Mouse (Mus musculus): ENCODE results near the gene Ctsz.

DNA sequence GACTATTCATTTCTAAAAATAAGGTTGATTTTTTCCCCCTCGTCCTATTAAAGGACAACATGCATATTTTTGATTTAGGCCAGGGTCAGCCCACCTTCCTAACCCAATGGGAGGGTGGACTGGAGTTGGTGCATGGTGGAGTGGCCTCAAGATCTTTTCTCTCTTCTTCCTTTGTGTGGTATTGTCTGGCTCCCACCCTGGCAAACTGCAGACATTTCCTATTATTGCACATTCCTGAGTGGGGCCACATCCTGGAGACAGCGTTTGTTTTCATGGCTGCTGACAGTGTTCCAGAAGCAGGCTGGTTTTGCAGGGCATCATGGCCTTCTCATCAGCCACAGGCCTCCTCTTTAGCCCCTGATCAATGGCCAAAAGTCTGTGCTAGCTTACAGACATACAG, 4.2 kb upstream of the Ctsz start:
- TF ChIP-seq CTCF (IDR thresholded peaks at IDR 0.05; ENCODE audit: extremely low read depth, insufficient read depth, insufficient read length, insufficient replicate concordance) (no peak), POLR2A (IDR thresholded peaks at IDR 0.05; ENCODE audit: low read depth, low read length) (no peak)
